Comparison of ENCODE assay signal across 8 mouse cellular contexts in the genomic region with DNA sequence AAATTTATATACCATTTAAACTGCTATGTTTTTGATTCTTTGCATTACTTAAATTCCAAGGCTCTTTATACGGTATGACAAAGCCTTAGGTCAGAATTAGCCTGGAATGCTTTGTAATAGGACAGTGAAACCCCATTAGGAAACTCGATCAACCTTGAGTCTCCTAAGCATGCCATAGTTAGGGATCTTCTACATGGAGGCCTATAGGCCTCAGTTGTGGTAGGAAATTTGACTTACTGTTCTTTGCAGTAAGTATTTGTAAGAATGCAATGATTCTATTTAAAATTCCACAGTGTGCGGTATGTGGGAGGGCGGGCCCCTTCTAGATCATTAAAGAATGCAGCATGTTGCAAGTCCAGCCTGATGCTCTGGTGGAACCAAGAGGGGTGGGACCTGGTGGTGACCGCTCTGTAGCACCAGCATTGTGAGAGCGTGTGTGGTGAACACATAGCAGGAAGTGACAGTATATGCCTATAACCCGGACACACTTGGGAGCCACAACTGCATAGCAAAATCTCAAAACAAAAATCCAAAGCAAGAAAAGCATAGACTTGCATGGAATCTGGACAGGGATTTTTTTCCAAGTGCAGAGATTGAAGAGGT. TPM values are rescaled to one million over a fixed set of nuclear protein-coding genes. Genes with fewer than 3 reads are reported as not detected.
DNase-seq lines count a peak whose midpoint lies in the region; ATAC-seq lines count a peak whose summit lies in the region.

No protein-coding gene starts in this region.

- peak overlapping the region; percentile 70; the same call in 1 of the 2 replicates for H3K4me3 ChIP-seq in kidney, embryonic 14.5 days (ENCODE audit: low read length)
- peak overlapping the region; percentile 91; the same call in 1 of the 2 replicates for H3K4me3 ChIP-seq in embryonic facial prominence, embryonic 11.5 days (ENCODE audit: low read depth, low read length)
- peak overlapping the region; percentile 91 for H3K4me3 ChIP-seq in hindbrain, embryonic 16.5 days (ENCODE audit: low read length)
- peak overlapping the region; percentile 95 for H3K4me3 ChIP-seq in midbrain, embryonic 14.5 days (replicated peaks; ENCODE audit: low read depth, low read length)

- DNase-seq in kidney, postnatal 4 days: no peak
- no peak for DNase-seq in embryonic facial prominence, embryonic 11.5 days (ENCODE audit: low spot score)
- no peak for DNase-seq in midbrain, embryonic 14.5 days
- DNase-seq in layer of hippocampus, adult 11-12 months (ENCODE audit: low spot score): no peak
- DNase-seq in left cerebral cortex, postnatal 25 days (ENCODE audit: low spot score in 2 of 2): no peak
- no peak for DNase-seq in cerebellum, postnatal 36 days

- intact Hi-C loops in left cerebral cortex, postnatal 25 days (cut with DNase I): no loop called here

- no peaks in the 10 kb centered on the region for H3K27me3 ChIP-seq in kidney, embryonic 14.5 days (ENCODE audit: control insufficient read depth, insufficient read depth, low read length)
- H3K27me3 ChIP-seq in embryonic facial prominence, embryonic 11.5 days (ENCODE audit: control insufficient read depth, insufficient read depth, low read length): no peaks in the 10 kb centered on the region
- H3K27me3 ChIP-seq in hindbrain, embryonic 16.5 days (replicated peaks; ENCODE audit: control insufficient read depth, insufficient read depth, low read length): no peaks in the 10 kb centered on the region
- no peaks in the 10 kb centered on the region for H3K27me3 ChIP-seq in midbrain, embryonic 14.5 days (ENCODE audit: control insufficient read depth, insufficient read depth, low read length)

- ATAC-seq in kidney, embryonic 14.5 days (ENCODE audit: low FRiP score, low TSS enrichment): no peak
- no peak for ATAC-seq in embryonic facial prominence, embryonic 11.5 days (replicated peaks; ENCODE audit: insufficient number of reproducible peaks, low FRiP score, low TSS enrichment, low read depth)
- ATAC-seq in hindbrain, embryonic 16.5 days: no peak
- no peak for ATAC-seq in midbrain, embryonic 14.5 days (ENCODE audit: low FRiP score, low TSS enrichment)

- H3K36me3 ChIP-seq in kidney, embryonic 14.5 days (ENCODE audit: control insufficient read depth, insufficient read depth, low read length): peaks cover 3% of the 10 kb centered on the region; the same call in 1 of the 2 replicates
- H3K36me3 ChIP-seq in embryonic facial prominence, embryonic 11.5 days (replicated peaks; ENCODE audit: control insufficient read depth, insufficient read depth, low read depth, low read length): no peaks in the 10 kb centered on the region
- no peaks in the 10 kb centered on the region for H3K36me3 ChIP-seq in hindbrain, embryonic 16.5 days (ENCODE audit: control insufficient read depth, insufficient read depth, low read length)
- peaks cover 12% of the 10 kb centered on the region for H3K36me3 ChIP-seq in midbrain, embryonic 14.5 days (ENCODE audit: control insufficient read depth, insufficient read depth, low read length)

- no peak overlapping the region for H3K27ac ChIP-seq in kidney, embryonic 14.5 days (ENCODE audit: low read depth, low read length)
- H3K27ac ChIP-seq in embryonic facial prominence, embryonic 11.5 days (replicated peaks; ENCODE audit: low read depth, low read length): no peak overlapping the region
- no peak overlapping the region for H3K27ac ChIP-seq in hindbrain, embryonic 16.5 days (ENCODE audit: low read depth, low read length)
- 0 out of 2 replicates have a peak overlapping the region, but pooled peaks have one; percentile 97 for H3K27ac ChIP-seq in midbrain, embryonic 14.5 days (replicated peaks; ENCODE audit: low read depth, low read length)

- H3K9me3 ChIP-seq in kidney, embryonic 14.5 days (ENCODE audit: control insufficient read depth, low read length): no peaks in the 10 kb centered on the region
- H3K9me3 ChIP-seq in embryonic facial prominence, embryonic 11.5 days (replicated peaks; ENCODE audit: control insufficient read depth, low read length): no peaks in the 10 kb centered on the region
- H3K9me3 ChIP-seq in hindbrain, embryonic 16.5 days (ENCODE audit: control insufficient read depth, low read length): no peaks in the 10 kb centered on the region
- no peaks in the 10 kb centered on the region for H3K9me3 ChIP-seq in midbrain, embryonic 14.5 days (ENCODE audit: control insufficient read depth, low read length)

- peak overlapping the region; percentile 97 for H3K4me2 ChIP-seq in kidney, embryonic 14.5 days (replicated peaks; ENCODE audit: low read depth, low read length)
- H3K4me2 ChIP-seq in embryonic facial prominence, embryonic 11.5 days (ENCODE audit: low read depth, low read length): peak overlapping the region; percentile 5; the same call in 1 of the 2 replicates
- peak overlapping the region; percentile 99 for H3K4me2 ChIP-seq in hindbrain, embryonic 16.5 days (ENCODE audit: low read length)
- H3K4me2 ChIP-seq in midbrain, embryonic 14.5 days (ENCODE audit: low read length): peak overlapping the region; percentile 99

- H3K9ac ChIP-seq in kidney, embryonic 14.5 days (ENCODE audit: low read depth, low read length): no peak overlapping the region
- H3K9ac ChIP-seq in embryonic facial prominence, embryonic 11.5 days (replicated peaks; ENCODE audit: low read length): no peak overlapping the region
- peak overlapping the region; percentile 99 for H3K9ac ChIP-seq in hindbrain, embryonic 16.5 days (ENCODE audit: low read depth, low read length)
- peak overlapping the region; percentile 98 for H3K9ac ChIP-seq in midbrain, embryonic 14.5 days (replicated peaks; ENCODE audit: low read length)

- peaks cover 24% of the 10 kb centered on the region for H3K4me1 ChIP-seq in kidney, embryonic 14.5 days (ENCODE audit: control insufficient read depth, insufficient read depth, low read length)
- peaks cover 2% of the 10 kb centered on the region; the same call in 1 of the 2 replicates for H3K4me1 ChIP-seq in embryonic facial prominence, embryonic 11.5 days (ENCODE audit: control insufficient read depth, insufficient read depth, low read length)
- peaks cover 31% of the 10 kb centered on the region for H3K4me1 ChIP-seq in hindbrain, embryonic 16.5 days (ENCODE audit: control insufficient read depth, insufficient read depth, low read depth, low read length)
- H3K4me1 ChIP-seq in midbrain, embryonic 14.5 days (ENCODE audit: control insufficient read depth, insufficient read depth, low read length): peaks cover 24% of the 10 kb centered on the region

- 68% methylated on average over 7 of the region's 7 CpGs for WGBS in kidney, embryonic 14.5 days
- WGBS in embryonic facial prominence, embryonic 11.5 days: 78% methylated on average over 7 of the region's 7 CpGs
- WGBS in hindbrain, embryonic 16.5 days: 56% methylated on average over 7 of the region's 7 CpGs
- 68% methylated on average over 7 of the region's 7 CpGs for WGBS in midbrain, embryonic 14.5 days

RNA-seq across cellular contexts. Expression of a gene that starts 1.8 kb away (rescaled TPM):
- 76.4 and 91.6 TPM in 2 replicates for polyA plus RNA-seq in kidney, embryonic 14.5 days (2014; fragmentation: Nextera tagmentation; extraction: Ambion mirVana)
- polyA plus RNA-seq in embryonic facial prominence, embryonic 11.5 days (2014; fragmentation: Nextera tagmentation; extraction: Ambion mirVana): 132 and 143 TPM in 2 replicates
- polyA plus RNA-seq in hindbrain, embryonic 16.5 days (2015; fragmentation: Nextera tagmentation; extraction: Ambion mirVana): 630 and 654 TPM in 2 replicates
- polyA plus RNA-seq in midbrain, embryonic 14.5 days (2014; fragmentation: Nextera tagmentation; extraction: Ambion mirVana): 621 and 628 TPM in 2 replicates
- 100 to 1,000 TPM; 764 to 822 TPM for total RNA-seq in left cerebral cortex, postnatal 25 days (2021)

RNA-seq across cellular contexts. Expression of a gene that starts 47.3 kb away (rescaled TPM):
- 63.1 and 63.4 TPM in 2 replicates for polyA plus RNA-seq in kidney, embryonic 14.5 days (2014; fragmentation: Nextera tagmentation; extraction: Ambion mirVana)
- 55.2 and 57.7 TPM in 2 replicates for polyA plus RNA-seq in embryonic facial prominence, embryonic 11.5 days (2014; fragmentation: Nextera tagmentation; extraction: Ambion mirVana)
- 52.9 and 54.7 TPM in 2 replicates for polyA plus RNA-seq in hindbrain, embryonic 16.5 days (2015; fragmentation: Nextera tagmentation; extraction: Ambion mirVana)
- polyA plus RNA-seq in midbrain, embryonic 14.5 days (2014; fragmentation: Nextera tagmentation; extraction: Ambion mirVana): 57.6 and 66.0 TPM in 2 replicates
- total RNA-seq in left cerebral cortex, postnatal 25 days (2021): 10 to 100 TPM; 37.0 to 40.0 TPM

RNA-seq across cellular contexts. Expression of a gene that starts 47.4 kb away (rescaled TPM):
- 45.2 and 49.7 TPM in 2 replicates for polyA plus RNA-seq in kidney, embryonic 14.5 days (2014; fragmentation: Nextera tagmentation; extraction: Ambion mirVana)
- 56.8 and 59.8 TPM in 2 replicates for polyA plus RNA-seq in embryonic facial prominence, embryonic 11.5 days (2014; fragmentation: Nextera tagmentation; extraction: Ambion mirVana)
- polyA plus RNA-seq in hindbrain, embryonic 16.5 days (2015; fragmentation: Nextera tagmentation; extraction: Ambion mirVana): 65.3 and 65.7 TPM in 2 replicates
- 67.3 and 72.9 TPM in 2 replicates for polyA plus RNA-seq in midbrain, embryonic 14.5 days (2014; fragmentation: Nextera tagmentation; extraction: Ambion mirVana)
- total RNA-seq in left cerebral cortex, postnatal 25 days (2021): 10 to 100 TPM; 53.9 to 56.9 TPM

RNA-seq across cellular contexts. Expression of a gene that starts 53.3 kb away (rescaled TPM):
- polyA plus RNA-seq in kidney, embryonic 14.5 days (2014; fragmentation: Nextera tagmentation; extraction: Ambion mirVana): 11.2 and 20.3 TPM in 2 replicates
- polyA plus RNA-seq in embryonic facial prominence, embryonic 11.5 days (2014; fragmentation: Nextera tagmentation; extraction: Ambion mirVana): 12.7 and 15.9 TPM in 2 replicates
- 3.3 and 4.2 TPM in 2 replicates for polyA plus RNA-seq in hindbrain, embryonic 16.5 days (2015; fragmentation: Nextera tagmentation; extraction: Ambion mirVana)
- polyA plus RNA-seq in midbrain, embryonic 14.5 days (2014; fragmentation: Nextera tagmentation; extraction: Ambion mirVana): 2.3 and 3.2 TPM in 2 replicates
- total RNA-seq in left cerebral cortex, postnatal 25 days (2021): 1 to 10 TPM; 3.3 to 4.2 TPM

RNA-seq across cellular contexts. Expression of a gene that starts 53.6 kb away (rescaled TPM):
- 110 and 113 TPM in 2 replicates for polyA plus RNA-seq in kidney, embryonic 14.5 days (2014; fragmentation: Nextera tagmentation; extraction: Ambion mirVana)
- 70.7 and 73.1 TPM in 2 replicates for polyA plus RNA-seq in embryonic facial prominence, embryonic 11.5 days (2014; fragmentation: Nextera tagmentation; extraction: Ambion mirVana)
- polyA plus RNA-seq in hindbrain, embryonic 16.5 days (2015; fragmentation: Nextera tagmentation; extraction: Ambion mirVana): 44.7 and 46.9 TPM in 2 replicates
- polyA plus RNA-seq in midbrain, embryonic 14.5 days (2014; fragmentation: Nextera tagmentation; extraction: Ambion mirVana): 29.7 and 33.7 TPM in 2 replicates
- 10 to 100 TPM; 20.7 to 21.1 TPM for total RNA-seq in left cerebral cortex, postnatal 25 days (2021)

Comparison
In these comparisons a context has a peak if more than half of its experiments do, and no peak if none do; other contexts are left out.
1. H3K4me2 ChIP-seq: peak in every context shown above with its lines; median percentile 99 in hindbrain, embryonic 16.5 days; 99 in midbrain, embryonic 14.5 days; 97 in kidney, embryonic 14.5 days; 5 in embryonic facial prominence, embryonic 11.5 days.
2. H3K9ac ChIP-seq: peak in hindbrain, embryonic 16.5 days (single experiment) and midbrain, embryonic 14.5 days (single experiment); none in kidney, embryonic 14.5 days (single experiment) and embryonic facial prominence, embryonic 11.5 days (single experiment).
3. Peak in every context shown above with its lines, with median percentiles within 50 percentile points of each other: H3K4me3 ChIP-seq.